Mouse (Mus musculus) brain, embryonic 14.5 days (tissue): ENCODE measurements around the gene Sipa1l3. TPM values are rescaled to one million over a fixed set of nuclear protein-coding genes. Genes with fewer than 3 reads are reported as not detected.

ENCODE experiments used
- DNase-seq: peaks from one replicate; pipeline ENCODE4 v3.0.0-alpha.2; 2011; ENCODE audit warnings: low read depth
- CTCF ChIP-seq: fragments of 200-500 bp; IDR thresholded peaks from 2 replicates; pipeline ENCODE4 v1.5.1; 2012; ENCODE audit warnings: inconsistent platforms, mild to moderate bottlenecking, moderate library complexity, borderline replicate concordance; ENCODE audit not compliant: insufficient read depth, insufficient read length; ENCODE audit errors: extremely low read depth
- POLR2A ChIP-seq: fragments of 200-500 bp; IDR thresholded peaks from 2 replicates; pipeline ENCODE4 v1.6.1; 2012; ENCODE audit warnings: mild to moderate bottlenecking, inconsistent platforms, borderline replicate concordance; ENCODE audit not compliant: poor library complexity, insufficient read depth, insufficient read length, severe bottlenecking; ENCODE audit errors: extremely low read depth
- polyA plus RNA-seq: library from polyadenylated mRNA; depleted of rRNA; stranded (reverse); fragments of >200 nt; gene quantifications from 2 replicates; pipeline ENCODE4 v1.2.3, GENCODE M21; 2012

The Sipa1l3 gene
- polyA plus RNA-seq, 1 experiment = 49.4 TPM

DNA sequence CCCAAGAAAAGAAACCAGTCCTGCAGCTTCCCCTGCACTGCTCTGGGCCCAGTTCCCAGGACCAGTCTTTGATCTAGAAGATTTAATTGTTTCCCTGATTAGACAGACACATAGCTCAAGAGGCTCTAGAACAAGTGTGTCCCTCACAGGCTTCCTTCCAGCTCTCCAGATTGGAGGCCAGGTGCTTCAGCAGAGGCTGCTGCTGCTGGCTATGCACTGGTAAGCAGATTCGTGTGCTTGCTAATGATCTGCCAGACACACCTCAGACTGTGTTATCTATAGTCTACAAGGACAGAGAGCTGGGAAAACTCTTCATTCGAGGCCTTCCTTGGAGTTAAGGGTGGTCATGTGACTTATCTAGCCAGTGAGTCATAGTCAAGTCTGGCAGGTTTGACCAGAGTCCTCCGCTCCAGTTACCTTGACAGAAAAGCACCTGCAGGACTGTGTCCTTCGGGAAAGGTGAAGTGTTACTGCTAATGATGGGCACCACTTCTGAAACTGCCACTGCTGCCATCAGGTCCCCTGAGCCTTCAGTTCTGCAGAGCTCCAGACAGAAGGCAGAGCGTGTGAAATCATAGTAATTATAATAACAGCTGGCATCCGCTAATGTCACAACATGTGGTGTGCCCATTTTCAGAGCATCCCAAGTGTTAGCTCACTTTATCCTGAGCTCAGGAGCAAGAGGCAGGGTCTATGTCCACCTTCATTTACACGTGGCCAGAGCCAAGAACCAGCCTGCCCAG, 48.7 kb downstream of the Sipa1l3 start:
- DNase-seq = peak; percentile 58
- TF ChIP-seq CTCF (no peak), POLR2A (no peak)

DNA sequence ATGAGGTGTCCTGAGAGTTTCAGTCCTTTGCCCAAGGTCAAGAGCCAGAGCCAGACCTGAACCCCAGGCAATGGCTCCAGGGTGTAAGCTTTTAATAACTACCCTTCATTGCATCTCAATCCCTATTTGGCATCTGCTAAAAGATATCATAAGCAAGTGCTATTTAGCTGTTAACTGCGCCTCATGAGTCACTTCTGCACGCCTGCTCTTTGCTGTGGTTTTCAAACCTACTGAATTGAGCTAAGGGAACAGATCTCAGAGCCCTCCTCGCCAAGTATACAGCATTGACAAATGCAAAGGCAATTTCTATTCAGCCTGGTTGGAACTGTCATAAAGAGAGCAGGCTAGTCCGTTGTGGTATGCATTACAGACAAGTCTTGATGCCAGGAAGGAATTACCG, 49.8 kb downstream of the Sipa1l3 start:
- no peak for DNase-seq
- TF ChIP-seq CTCF (no peak), POLR2A (no peak)

DNA sequence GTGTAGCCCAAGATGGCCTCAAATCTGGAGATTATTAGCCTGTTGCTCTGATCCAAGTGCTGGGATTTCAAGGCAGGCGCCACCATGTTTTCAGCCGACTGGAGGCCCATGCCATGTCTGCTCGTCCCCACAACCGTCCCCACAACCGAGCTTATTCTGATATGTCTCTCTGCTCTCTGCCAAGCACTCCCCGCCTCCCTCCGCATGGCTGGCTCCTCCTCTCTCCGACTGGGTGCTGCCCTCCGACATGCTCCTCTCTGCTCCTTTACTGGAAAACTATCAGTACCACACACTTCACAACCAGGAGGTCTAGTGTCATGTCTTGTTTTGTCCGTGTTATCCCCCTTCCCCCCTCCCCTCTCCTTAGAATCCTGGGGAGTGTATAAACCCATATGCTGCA, 51.9 kb downstream of the Sipa1l3 start:
- TF ChIP-seq POLR2A (no peak), CTCF (no peak)
- DNase-seq = no peak

DNA sequence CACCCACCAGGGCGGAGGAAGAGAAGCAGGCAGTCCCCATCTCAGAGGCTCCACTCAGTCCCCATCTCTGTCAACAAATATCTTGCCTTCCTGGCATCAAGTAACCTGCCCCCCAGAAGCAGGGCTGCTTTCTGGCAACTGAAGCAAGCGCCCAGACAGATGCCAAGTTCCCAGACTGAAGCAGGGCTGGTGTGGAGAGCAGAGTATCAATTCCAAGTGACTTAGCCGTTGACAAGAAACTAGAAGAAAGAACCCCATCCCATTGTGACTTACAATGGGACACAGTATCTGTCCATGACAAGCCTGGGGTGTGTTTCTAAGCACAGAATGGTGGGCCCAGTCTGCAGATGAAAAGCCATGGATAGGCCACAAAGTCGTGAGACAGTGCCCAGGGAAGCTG, 52.7 kb downstream of the Sipa1l3 start:
- TF ChIP-seq CTCF (no peak), POLR2A (no peak)
- DNase-seq = peak; percentile 30

DNA sequence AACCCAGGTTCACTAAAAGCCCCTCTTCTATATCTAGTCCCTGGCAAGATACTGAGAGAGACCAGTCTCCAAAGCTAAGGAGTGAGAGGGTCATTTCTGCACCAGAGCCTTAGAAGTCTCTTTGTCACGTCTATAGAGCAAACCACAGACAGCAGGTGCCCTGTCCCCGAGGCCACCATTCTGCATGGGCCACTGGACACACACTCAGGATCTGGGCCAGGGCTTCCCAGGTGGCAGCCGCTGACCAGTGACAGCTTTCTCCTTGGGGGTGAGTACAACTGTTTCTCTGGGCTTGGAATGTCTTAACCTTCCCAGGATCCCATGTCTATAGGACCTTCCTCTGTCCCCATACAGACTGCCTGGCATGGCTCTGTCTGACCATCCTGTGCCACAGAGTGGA, 55.6 kb downstream of the Sipa1l3 start:
- no peak for DNase-seq
- TF ChIP-seq CTCF (no peak), POLR2A (no peak)

DNA sequence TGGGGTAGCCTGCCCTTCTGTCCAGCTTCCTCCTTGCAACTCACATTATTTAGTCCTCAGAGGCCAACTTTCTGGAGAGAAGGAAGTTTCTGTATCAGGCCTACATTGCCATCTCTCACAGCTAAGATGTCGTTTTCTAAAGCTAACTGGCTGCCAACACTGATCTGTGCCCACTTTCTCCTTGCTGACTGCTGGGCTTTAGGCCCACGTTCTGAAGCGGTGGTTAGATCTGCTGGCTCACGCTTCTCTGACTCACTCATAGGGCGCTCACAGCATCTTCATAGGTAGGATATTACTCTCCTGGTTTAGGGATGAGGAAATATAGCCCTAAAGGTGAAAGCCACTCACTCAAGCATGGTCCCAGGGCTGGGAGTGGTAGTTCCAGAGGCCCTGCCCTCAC, 56.3 kb downstream of the Sipa1l3 start:
- no peak for TF ChIP-seq CTCF
- no peak for TF ChIP-seq POLR2A
- DNase-seq = no peak

DNA sequence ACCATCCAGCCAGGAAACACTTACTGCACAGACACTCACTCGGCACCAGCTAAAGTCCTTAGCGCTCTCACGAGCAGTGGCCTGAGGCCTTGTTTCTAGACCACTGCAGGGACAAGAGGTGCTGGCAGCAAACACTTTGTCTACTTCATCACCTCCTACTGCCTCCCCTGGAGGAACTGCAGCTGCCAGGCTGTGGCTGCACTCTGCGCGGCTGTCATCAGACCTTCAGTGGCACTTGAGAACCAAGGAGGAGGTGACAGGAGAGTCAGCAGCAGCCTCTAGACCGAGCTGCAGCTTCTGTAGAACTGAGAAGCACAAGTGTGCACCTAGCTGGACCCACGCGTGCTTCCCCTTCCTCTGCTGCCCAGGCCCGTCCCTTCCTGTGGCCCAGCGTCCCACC, 56.9 kb downstream of the Sipa1l3 start:
- DNase-seq = no peak
- TF ChIP-seq POLR2A (no peak), CTCF (no peak)

DNA sequence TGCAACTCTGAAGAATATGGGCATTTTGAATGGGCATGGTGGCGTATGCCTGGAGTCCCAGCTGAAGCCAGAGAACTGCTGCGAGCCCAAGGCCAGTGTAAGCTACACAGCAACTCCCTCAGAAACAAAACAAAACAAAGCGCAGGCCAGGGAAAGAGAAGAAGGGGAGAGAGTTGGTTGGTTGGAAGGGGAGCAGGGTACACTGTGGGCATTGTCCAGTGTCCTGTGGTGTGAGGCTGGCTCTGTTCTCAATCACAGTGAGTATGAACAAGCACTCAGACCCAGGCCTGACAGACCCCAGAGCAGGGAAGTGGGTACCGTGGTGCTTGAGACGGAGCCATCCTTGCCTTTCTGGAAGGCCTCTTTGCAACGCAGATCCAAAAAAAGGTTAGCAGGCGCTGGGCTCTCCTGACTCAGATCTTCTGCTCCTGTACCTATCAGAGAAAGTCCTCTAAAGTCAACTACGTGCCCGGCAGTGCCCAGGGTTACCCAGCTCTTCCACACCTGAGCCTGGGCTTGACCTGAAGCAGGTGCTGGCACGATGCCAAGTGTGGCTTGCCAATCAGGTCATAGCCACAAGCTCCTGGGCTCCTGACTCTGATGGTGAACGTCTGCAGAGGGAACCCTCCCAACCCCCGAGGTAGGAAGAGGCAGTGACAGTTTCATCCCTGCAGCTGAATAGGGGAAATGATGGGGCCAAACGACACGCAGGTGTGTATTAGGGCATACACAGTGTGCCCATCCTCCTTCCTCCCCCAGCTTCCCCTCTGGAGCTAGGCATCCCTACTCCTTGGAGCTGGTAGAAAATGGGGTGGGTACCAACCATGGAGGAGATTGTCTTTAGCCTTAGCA, 59.3 kb downstream of the Sipa1l3 start:
- no peak for DNase-seq

DNA sequence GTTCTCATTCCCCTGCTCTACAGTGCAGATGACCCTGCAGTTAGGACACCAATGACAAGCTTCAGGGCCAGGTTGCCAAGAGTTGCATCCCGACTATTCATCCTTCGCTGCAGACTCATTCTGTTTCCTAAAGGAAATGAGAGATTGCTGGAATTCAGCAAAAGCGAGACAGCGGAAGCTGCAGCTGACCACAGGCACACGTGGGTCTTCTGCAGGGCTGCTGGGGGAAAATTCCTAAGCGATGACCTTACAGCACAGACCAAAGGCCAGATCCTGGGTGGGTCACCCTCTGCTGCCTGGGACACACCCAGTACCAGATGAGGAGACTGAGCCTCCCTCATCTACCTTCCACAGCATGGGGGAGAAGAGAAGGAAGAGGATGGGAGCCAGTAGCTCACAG, 60.7 kb downstream of the Sipa1l3 start:
- DNase-seq = no peak
- TF ChIP-seq CTCF (no peak), POLR2A (no peak)

More for the DNA sequence above, 59.3 kb downstream of the Sipa1l3 start:
- TF ChIP-seq POLR2A (no peak), CTCF (no peak)

DNA sequence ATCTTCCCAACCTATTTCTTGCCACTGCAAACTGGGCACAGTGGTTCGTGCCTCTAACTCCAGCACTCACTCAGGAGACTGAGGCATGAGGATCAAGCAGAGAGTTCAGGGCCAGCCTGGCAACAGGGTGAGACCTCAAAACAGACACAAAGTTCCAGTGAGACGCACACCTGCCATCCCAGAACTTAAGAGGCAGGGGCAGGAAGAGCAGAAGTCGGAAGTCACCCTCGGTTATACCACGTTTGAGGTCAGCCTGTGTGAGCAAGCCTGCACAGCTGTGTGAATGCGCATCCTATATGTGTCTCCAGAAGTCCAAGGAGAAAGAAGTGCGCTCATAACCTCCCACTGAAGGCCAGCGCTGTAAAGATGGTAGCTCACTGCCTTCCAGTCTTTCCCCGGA, 61.7 kb downstream of the Sipa1l3 start:
- no peak for TF ChIP-seq CTCF
- no peak for TF ChIP-seq POLR2A
- DNase-seq = no peak

DNA sequence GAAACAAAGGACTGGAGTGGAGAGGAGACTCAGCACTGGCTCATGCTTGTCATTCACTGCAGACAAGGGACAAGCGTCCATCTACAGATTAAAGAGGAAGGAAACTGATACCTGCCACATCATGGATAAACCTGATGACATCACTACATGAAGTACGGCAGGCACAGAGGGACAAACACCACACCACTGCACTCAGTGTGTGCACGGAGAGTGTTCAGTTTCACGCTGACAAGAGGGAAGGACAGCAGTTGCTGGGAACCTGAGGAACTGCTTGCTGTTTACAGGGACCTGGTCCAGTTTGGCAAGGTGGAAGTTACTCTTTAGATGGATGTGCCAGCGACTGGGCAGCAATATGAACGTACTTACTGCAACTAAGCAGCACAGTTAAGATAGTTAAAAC, 62.9 kb downstream of the Sipa1l3 start:
- no peak for DNase-seq
- TF ChIP-seq CTCF (no peak), POLR2A (no peak)
